ENCODE assay signal across 8 mouse cellular contexts in the genomic region with DNA sequence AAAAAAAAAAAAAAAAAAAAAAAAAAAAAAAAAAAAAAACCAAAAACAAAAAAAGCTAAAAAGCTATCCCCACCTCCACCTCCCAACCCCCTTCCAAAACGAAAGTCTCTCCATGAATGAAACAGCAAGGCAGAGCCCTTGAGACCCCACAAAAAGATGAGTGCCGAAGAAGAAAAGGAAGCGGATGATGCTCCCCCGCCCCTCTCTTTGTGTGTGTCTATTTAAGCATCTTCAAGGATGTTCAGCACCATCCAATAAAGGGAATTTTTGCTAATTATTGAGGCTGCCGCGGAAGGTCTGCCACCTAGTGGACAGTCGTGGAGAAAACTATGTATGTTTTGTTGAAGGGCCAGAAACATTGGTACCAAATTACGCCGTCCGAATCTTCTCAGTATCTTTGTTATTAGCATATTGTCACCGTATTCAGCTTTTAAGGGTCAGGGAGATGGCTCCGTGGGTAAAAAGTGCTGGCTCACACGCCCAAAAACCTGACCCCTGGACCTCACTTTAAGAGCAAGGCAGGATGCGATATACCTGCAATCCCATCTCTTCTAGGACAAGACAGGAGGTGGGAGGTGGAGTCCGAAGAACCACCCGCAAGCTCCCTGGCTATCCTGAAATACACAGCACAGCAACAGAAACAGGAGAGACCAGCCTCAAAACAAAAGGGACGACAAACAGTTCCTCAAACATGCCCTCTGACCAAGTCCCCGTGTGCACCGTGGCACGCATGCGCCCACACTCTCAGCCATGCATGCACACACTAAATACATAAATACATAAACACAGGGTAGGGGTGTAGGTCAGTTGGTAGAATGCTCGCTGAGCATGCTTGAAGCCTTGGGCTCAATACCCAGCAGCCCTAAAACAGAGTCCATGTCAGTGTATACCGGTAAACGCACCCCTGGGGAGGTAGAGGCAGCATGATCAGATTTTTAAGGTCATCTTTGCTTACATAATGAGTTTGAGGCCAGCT. TPM values are rescaled to one million over a fixed set of nuclear protein-coding genes. Genes with fewer than 3 reads are reported as not detected.
A peak's percentile ranks its signal among the peaks of the same experiment; 100 is the strongest.
DNase-seq lines count a peak whose midpoint lies in the region; ATAC-seq and TF ChIP-seq lines count a peak whose summit lies in the region.

No protein-coding gene starts in this region.

- ATAC-seq in CD4-positive, CD25-positive, alpha-beta regulatory T cell, adult 4 months, result peak; percentile 71
- ATAC-seq in heart, embryonic 12.5 days (ENCODE audit: insufficient number of reproducible peaks, low FRiP score), result no peak
- ATAC-seq in liver, embryonic 12.5 days, result no peak

- H3K9me3 ChIP-seq in heart, embryonic 12.5 days (replicated peaks), result no peaks in the 10 kb centered on the region
- H3K9me3 ChIP-seq in liver, embryonic 12.5 days (replicated peaks), result no peaks in the 10 kb centered on the region

- no peak overlapping the region for H3K27ac ChIP-seq in heart, embryonic 12.5 days (ENCODE audit: poor library complexity, severe bottlenecking)
- H3K27ac ChIP-seq in liver, embryonic 12.5 days, result no peak overlapping the region

- H3K79me2 ChIP-seq in myocyte (ENCODE audit: control insufficient read depth, insufficient read depth), result no peaks in the 10 kb centered on the region

- peak; percentile 57 for DNase-seq in adrenal gland, adult 2 months
- peak; percentile 74 for DNase-seq in embryo, embryonic 11 days
- DNase-seq in kidney, postnatal 10 days, result peak; percentile 80
- peak; percentile 80 for DNase-seq in splenic B cell, adult 2 months (ENCODE audit: low read depth, low spot score)

- no peaks in the 10 kb centered on the region for H3K36me3 ChIP-seq in heart, embryonic 12.5 days
- no peaks in the 10 kb centered on the region for H3K36me3 ChIP-seq in liver, embryonic 12.5 days
- H3K36me3 ChIP-seq in myocyte (ENCODE audit: control insufficient read depth, insufficient read depth), result no peaks in the 10 kb centered on the region
- no peaks in the 10 kb centered on the region for H3K36me3 ChIP-seq in splenic B cell, adult 2 months (ENCODE audit: control insufficient read depth, insufficient read depth, low read length, poor library complexity, severe bottlenecking)

- 0 out of 2 replicates have a peak overlapping the region, but pooled peaks have one; percentile 18 for H3K4me3 ChIP-seq in heart, embryonic 12.5 days
- no peak overlapping the region for H3K4me3 ChIP-seq in liver, embryonic 12.5 days
- no peak overlapping the region for H3K4me3 ChIP-seq in myocyte

- WGBS in heart, embryonic 12.5 days, result 51% methylated on average over 24 of the region's 24 CpGs
- 40% methylated on average over 24 of the region's 24 CpGs for WGBS in liver, embryonic 12.5 days (ENCODE audit: insufficient replicate concordance)

- H3ac ChIP-seq in myocyte (ENCODE audit: control insufficient read depth, insufficient read length), result no peak overlapping the region

- H3K4me1 ChIP-seq in heart, embryonic 12.5 days (replicated peaks), result peaks cover 16% of the 10 kb centered on the region
- 0 out of 2 replicates have a peak, but pooled peaks cover 4% of the 10 kb centered on the region for H3K4me1 ChIP-seq in liver, embryonic 12.5 days

- TF ChIP-seq POLR2A in myocyte (IDR thresholded peaks at IDR 0.05; ENCODE audit: insufficient read length, low read depth), result no peak

- no peak overlapping the region for H3K9ac ChIP-seq in heart, embryonic 12.5 days
- H3K9ac ChIP-seq in liver, embryonic 12.5 days, result no peak overlapping the region

- no peaks in the 10 kb centered on the region for H3K27me3 ChIP-seq in heart, embryonic 12.5 days (replicated peaks)
- 0 out of 2 replicates have a peak, but pooled peaks cover 6% of the 10 kb centered on the region for H3K27me3 ChIP-seq in liver, embryonic 12.5 days (replicated peaks)
- no peaks in the 10 kb centered on the region for H3K27me3 ChIP-seq in myocyte (ENCODE audit: control insufficient read depth, insufficient read depth, insufficient read length)
- H3K27me3 ChIP-seq in splenic B cell, adult 2 months (ENCODE audit: control insufficient read depth, insufficient read depth, low read length, poor library complexity, severe bottlenecking), result no peaks in the 10 kb centered on the region

- H3K4me2 ChIP-seq in heart, embryonic 12.5 days, result peak overlapping the region; percentile 43; the same call in 1 of the 2 replicates
- H3K4me2 ChIP-seq in liver, embryonic 12.5 days, result peak overlapping the region; percentile 39
- peak overlapping the region; percentile 67 for H3K4me2 ChIP-seq in myocyte (ENCODE audit: low read depth)

TF ChIP-seq in myocyte, 11 proteins besides CTCF, POLR2A, EP300 and RAD21:
- TF ChIP-seq POLR2AphosphoS2 (IDR thresholded peaks at IDR 0.05; ENCODE audit: insufficient read length, low read depth) (no peak), SRF (IDR thresholded peaks at IDR 0.05; ENCODE audit: control insufficient read depth, insufficient read length, low read depth) (no peak), MYOG (IDR thresholded peaks at IDR 0.05; ENCODE audit: control insufficient read depth in 1 of 3, insufficient read depth in 1 of 3, insufficient read length in 2 of 3, low read depth in 2 of 3) (no peak), CEBPB (IDR thresholded peaks at IDR 0.05; ENCODE audit: insufficient read depth, poor library complexity, severe bottlenecking) (no peak), E2F4 (IDR thresholded peaks at IDR 0.05; ENCODE audit: insufficient read depth) (no peak), REST (IDR thresholded peaks at IDR 0.05; ENCODE audit: insufficient read depth, insufficient read length) (no peak), MAX (IDR thresholded peaks at IDR 0.05; ENCODE audit: low read depth) (no peak), MYOD1 (IDR thresholded peaks at IDR 0.05; ENCODE audit: control insufficient read depth in 1 of 3, insufficient read length in 2 of 3, low read depth in 2 of 3) (no peak), TCF12 (IDR thresholded peaks at IDR 0.05; ENCODE audit: insufficient read depth, poor library complexity, severe bottlenecking) (no peak), TCF3 (IDR thresholded peaks at IDR 0.05; ENCODE audit: insufficient read length, low read depth) (no peak), USF1 (IDR thresholded peaks at IDR 0.05; ENCODE audit: low read depth) (no peak)

RNA-seq across cellular contexts. Expression of a gene that starts 55.6 kb away (rescaled TPM):
- 10 to 100 TPM; 12.9 to 13.2 TPM for polyA plus RNA-seq in CD4-positive, CD25-positive, alpha-beta regulatory T cell, adult 4 months (2017; shearing (Covaris generic))
- total RNA-seq in adrenal gland, adult 2 months (2021), result 10 to 100 TPM; 24.8 to 24.9 TPM
- 1.2 and 1.6 TPM in 2 replicates for polyA plus RNA-seq in adrenal gland, adult 2 months (2012; rRNA removed)
- 35.3 and 37.0 TPM in 2 replicates for polyA plus RNA-seq in heart, embryonic 12.5 days (2016; fragmentation: Nextera tagmentation; extraction: Ambion mirVana)
- 11.4 and 12.1 TPM in 2 replicates for polyA plus RNA-seq in liver, embryonic 12.5 days (2016; fragmentation: Nextera tagmentation; extraction: Ambion mirVana)
- polyA plus RNA-seq in myocyte (2012; fragmentation: generic; extraction: Trizol), result 5.3 TPM
